Mouse (Mus musculus) frontal cortex, postnatal 36 days (tissue): Measurements from ENCODE around the gene Nckap1l.

Experiments used
- DNase-seq, 2 experiments: peaks; one replicate each; pipeline ENCODE4 v3.0.0; 2022; ENCODE audit warnings: low spot score in 2 of 2

Gene Nckap1l

DNA sequence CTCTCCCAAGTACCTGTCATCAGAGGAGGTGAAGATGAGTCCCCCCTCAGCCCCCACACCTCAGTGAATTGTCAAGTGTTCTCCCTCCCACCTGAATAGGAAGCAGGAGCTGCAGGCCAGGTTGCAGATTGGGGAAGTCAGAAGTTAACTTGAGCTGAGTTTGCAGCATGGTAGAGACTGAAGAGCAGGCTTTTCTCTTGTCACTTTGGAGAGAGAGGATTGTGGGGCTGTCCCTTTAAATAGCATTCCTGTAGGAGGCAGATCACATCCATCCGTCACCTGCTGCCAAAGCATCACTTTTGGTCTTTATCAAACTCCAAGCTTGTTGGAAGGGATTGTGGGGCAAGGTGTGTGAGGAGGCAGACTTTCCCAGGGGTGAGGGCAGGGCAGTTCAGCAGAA, 47.1 kb downstream of the Nckap1l start:
- no peak for DNase-seq

DNA sequence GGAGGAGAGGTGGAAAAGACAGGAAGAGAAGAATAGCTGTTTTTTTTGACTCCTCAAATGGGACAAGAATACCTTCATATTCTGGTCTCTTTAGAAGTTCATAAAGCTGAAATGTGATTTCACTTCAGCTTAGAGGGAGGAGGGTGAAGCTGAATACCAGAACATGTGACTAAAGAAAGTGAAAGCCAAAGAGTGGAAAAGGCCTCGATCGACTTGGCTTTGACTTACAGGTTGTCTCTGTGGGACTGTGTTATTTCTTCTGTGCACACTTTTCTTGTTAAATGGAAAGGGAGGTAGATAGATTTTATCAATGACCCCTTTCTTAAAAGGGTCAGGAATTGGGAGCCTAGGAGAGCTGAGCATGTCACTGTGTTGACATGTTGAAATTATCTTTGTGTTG, 47.6 kb downstream of the Nckap1l start:
- DNase-seq = no peak

DNA sequence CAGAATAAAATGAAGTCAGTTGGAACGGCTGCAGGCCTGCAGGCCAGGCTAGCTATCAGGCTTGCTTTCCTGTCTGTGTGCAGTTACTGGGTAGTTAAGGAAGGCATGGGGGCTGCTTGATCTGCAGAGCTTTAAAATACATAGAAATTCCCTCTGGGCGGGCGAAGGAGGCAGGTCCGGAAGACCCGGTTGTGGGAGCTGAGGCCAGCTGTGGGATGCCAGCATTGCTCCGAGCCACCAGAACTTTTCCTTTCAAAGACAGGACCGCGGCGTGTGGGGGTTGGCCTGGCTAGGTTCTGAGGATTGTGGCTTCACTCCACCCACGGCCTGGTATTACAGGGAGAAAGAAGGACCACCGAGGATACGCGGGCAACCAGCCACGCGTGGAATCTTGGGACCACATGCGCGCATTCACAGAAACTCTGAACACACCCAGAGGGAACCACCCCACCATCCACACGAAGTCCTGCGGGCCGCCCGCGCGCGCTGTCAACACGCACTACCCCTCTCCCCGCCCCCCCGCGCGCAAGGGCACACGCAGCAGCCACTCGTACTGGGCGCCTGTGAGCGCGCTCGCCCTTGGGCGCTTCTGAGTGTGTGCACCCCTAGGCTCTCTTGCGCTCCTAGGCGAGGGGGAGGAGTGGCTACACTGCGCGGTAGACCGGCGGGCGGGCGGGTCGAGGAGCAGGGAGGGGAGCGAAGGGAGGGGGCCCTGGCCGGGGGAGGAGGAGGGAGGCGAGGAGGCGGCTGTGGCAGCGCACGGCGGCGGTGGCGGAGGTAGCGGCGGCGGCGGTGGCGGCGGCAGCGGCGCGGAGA, 49.0 kb downstream of the Nckap1l start, which contains the start of gene Pde1b:
Gene Pde1b (plus strand): TSS at position 600 of the 816 bp plus-strand sequence.
- peak in 1 of 2 experiments; percentile 53 for DNase-seq

DNA sequence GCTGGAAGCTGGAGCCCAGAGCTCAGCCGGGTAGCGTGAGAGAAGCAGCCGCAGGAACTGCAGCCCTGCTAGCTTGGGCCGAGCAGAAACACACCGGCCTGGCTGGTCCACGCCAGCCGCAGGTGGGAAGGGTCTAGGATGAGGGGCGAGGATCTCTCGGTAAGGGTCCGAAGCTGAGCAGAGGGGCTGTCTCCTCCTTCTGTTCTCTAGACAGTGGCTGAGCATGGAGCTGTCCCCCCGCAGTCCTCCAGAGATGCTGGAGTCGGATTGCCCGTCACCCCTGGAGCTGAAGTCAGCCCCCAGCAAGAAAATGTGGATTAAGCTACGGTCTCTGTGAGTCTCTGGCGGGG, 49.6 kb downstream of the Nckap1l start:
- peak in 1 of 2 experiments; percentile 45 for DNase-seq

DNA sequence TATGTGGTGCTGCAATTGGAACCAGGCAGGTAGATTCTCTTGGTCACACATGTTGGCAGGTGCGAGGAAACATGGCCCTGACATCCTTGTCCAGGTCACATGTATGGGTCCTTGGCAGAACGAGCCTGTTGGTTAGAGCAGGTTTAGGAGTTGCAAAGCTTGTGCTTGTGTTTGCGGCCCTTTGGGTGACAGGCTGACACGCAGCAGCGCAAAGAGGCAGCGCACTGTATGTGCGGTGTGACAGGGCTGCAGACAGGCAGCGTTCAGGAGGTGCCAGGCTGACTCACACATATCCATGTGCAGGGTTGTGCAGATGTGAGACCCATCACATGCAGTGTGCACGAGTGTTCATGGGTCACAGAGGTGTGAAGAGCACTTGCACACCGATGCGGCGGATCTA, 50.1 kb downstream of the Nckap1l start:
- DNase-seq = peak in 1 of 2 experiments; percentile 49

DNA sequence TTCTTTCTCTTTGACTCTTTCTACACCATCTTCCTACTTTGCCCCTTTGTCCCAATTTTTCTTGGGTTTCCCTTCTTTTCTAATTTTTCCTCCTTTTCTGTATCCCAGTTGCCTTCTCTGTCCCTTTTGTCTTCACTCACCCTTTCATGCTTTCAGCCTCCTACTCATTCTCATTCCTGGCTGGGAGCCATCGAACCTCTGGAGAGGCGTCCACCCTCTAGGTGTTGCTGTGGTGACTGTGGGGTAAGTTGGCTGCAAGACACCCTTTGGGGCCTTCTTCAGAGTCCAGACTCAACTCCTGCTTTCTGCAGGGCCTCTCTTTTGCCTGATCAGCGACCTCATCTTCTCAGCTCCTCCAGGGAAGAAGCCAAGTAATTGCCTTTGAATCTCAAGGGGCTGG, 55.7 kb downstream of the Nckap1l start:
- DNase-seq = no peak

DNA sequence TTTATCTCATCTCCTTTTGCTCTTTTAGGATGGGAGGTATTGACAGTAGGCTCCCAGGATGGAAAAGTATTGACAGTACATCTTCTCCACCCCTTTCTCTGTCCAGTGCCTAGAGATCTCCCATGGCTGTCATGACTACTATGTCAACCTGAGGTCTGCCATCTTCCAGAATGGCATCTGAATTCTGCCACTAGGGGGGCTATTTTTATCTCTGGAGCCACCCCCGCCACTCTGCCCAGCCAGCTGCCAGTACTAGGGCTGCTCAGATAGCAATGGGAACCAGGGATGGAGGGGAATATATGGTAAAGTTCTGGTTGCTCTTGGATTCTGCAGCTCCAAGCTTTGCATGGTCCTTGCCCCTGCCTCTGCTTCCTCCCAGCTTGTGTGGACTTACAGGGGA, 58.1 kb downstream of the Nckap1l start:
- peak in 1 of 2 experiments; percentile 73 for DNase-seq

DNA sequence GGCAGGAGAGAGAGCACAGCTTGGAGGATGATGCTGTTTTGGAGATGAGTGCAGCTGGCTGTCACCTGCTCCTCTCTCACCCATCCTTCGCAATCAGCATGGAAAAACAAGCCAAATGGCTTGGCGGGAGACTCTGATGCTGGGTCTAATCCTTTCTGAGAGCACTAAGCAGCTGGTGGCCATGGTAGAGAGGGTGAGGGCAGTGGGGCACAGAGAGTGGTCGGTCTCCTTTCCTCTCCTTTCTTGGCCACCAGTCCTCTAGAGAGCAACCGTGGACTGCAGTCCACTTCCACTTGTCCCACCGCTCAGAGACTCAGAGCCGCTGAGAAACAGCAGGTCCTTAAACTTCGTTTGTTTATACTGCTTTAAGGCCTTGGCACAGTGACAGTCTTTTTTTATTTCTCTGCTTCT, 60.0 kb downstream of the Nckap1l start:
- DNase-seq = no peak

DNA sequence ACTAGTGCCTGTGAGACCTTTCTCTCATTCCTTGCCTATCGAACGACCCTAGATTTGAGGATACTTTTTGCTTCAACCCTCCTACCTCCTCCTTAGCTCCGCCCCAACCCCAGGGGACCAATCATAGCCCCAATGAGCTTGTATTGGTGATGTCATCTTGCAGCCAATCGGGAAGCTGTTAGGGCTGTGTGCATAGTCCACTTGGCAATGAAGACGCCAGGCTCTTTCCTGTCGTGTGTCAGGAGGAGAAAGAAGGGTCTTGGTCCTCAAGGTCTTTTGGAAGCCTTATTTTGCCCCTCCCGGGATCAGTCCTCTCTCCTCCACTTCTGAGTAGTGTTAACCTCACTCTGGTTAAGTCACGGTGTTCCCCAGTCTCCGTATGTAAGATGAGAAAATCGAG, 60.5 kb downstream of the Nckap1l start:
- peak; percentile 58 to 74 for DNase-seq

DNA sequence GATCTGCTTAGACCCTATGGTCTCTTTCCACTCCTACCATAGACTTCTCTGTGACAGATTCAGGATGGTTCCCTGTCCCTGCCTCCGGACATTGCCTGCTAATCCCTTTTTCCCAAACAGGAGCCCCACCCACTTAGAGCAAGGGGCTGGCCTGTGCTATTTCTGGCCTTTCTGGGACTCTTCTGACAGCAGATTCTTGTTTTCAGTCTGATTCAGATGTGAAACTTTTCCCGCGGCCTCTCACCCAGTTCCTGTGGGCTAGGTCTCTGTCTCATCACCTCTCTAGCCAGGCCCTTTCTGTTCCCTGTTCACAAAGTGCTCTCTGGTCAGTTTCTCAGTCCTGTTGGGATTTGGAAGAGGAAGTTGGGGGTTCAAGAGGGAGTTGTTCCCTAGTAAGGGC, 61.3 kb downstream of the Nckap1l start:
- DNase-seq = no peak

DNA sequence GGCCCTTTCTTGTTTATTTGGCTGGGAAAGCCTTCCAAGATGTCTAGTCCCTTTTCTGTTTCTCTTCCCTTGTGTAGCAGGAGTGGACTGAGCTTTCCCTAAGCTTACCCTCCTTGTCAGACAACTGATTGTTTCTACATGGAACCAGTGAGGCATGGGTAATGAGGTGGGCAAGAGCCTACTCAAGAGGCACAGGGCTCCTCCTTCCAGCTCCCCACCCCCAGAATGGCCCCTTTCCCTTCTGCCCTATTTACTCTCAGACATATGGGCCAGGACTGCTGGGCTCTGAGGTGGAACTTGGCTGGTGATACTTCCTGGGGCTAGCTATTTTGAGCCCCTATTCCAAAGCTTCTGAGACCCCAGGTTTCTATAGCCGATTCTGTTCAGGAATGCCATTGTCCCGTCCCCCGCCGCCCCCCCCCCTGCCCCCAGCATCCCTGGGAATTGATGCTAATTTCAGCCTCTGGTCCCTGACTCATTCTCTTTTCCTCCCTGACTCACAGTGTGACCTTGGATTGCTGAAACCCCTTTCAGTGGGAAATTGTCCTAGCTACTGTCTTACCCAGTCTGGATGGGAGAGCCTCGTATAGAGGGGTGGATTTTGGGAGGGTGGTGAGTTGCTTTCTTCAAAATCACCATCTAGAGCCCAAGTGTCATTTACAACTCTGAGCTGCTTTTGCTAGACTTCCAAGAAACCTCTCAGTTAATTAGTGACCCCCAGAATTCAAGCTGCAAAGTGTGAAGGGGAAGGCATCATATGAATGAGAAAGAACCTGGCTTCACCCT, 65.2 kb downstream of the Nckap1l start:
- no peak for DNase-seq

DNA sequence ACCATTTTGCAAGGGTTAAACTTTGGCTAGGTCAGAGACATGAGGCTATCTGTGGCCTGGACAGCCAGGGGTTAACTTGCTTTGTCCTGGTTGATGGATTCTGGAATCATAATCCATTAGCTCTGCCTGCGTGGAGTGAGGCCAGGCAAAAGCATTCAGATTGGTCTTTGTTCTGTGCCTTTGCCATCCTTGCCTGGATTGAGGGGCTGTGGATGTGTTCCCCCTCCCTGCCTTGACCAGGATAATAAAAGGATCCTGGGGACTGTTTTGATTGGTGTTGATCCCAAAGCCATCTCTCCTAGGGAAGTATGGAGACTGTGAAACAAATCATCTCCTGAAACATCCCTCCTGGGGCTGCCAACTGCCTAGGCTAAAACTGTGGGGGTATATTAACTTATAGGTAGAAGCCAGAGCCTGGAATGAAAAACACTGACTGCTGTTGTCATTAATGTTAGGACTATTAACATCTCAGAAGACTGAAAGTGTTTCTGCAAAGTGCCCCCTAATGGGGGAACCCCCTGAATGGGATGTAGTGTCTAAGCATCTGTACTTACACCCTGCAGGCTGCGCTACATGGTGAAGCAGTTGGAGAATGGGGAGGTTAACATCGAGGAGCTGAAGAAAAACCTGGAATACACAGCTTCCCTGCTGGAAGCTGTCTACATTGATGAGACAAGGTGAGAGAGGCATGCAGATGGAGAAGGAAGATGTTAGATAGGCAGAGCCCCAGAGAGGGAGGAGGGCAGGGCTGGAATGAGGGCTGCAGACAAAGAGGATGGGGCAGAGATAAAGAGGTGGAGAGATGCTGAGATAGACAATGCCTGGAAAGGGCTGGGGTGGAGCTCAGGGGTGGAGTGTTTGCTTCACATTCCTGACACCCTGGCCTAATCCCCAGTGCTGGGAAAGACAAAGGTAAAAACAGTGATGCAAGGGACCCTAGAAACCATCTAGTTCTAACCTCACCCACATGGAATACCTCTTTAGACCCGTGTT, 66.1 kb downstream of the Nckap1l start:
- no peak for DNase-seq

DNA sequence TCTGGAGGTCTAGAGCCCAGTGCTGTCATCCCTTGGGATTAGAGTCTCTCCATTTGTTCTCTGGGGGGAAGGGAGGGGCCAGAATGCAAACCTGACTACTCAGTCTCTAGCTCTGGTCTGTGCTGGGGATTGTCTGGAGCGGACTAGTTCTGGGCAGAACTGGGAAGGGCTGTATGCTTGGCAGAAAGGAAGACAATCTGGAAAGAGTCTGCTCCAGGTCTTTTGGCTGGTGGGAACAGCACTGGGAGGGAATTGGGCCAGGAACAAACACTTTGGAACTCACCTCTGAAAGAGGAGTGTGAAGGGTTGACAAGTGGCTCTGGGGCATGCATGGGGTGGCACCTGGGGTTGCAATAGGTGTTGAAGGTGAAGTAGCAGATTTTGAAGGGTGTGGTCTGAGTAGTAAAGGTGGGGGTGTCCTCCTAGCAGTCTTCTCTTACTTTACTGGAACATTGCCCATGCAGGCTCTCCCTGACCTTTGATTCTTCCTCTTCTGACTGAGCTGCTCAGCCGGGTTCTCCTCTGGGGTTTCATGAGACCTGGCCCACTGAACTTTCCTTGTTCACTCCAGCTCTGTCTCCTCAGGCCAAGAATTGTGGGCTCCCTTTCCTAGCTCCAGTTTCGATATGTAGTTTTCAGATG, 69.0 kb downstream of the Nckap1l start:
- DNase-seq = no peak

DNA sequence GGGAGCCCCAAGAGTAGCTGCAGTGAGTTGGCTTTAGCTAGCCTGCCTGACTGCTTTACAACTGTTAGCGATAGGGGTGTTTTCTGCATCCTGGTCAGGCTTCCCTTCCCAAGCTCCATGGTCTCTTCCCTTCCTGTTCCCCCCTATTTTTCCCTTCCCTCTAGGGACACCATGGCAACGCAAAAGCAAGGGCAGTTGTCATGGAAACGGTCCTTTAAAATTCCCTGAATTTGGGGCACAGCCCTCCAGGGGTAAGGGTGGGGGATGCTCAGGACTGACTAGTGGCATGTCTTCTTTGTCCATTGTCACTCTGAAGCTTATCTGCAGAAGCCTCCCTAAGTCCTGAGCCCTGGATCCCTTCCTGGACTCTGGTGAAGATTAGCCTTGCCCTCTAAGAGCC, 69.6 kb downstream of the Nckap1l start:
- no peak for DNase-seq

DNA sequence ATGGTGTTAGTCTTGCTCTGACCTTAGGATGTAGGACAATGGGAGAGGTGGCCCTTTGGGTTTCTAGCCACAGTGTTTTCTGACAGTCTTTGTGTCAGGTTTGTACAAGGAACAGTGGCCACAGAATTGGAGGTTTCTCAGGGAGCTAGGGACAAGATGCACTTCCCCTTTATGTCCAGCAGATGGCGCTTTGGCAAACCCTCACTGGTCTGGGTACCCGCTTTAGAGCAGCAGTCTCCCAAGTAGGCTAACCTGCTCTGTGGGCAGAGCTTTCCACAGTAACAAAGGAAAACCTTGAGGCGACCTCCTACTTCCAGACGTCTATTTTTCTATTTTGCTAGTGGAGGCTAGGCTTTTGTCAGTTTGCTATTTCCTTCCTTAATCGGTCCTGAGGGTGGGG, 76.8 kb downstream of the Nckap1l start:
- DNase-seq = peak; percentile 61 to 84

DNA sequence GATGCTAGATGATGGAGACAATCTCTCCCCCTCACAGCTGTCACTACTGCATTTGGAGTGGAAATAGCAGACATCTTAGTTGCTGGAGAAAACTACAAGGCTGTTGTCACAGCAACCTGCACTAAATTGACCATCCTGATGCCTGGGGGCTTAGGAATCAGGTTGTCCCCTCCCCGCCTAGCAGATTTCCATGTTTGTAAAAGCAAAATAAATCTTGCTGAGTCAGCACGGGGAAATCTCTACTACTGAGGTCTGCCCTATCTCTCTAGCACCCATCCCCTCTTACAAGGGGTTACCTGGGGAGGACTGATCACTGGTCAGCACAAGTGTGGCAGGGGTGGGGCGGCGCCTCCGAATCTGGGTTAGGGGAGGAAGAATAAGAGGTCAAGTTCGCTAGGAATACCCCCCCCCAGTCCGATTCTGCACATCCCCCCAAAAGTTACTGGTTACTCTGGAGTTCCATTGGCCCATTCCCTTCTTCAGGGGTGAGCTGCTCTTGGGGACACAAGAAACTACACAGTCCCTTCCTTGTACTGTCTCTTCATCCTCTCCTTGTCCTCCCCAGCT, 80.5 kb downstream of the Nckap1l start:
- DNase-seq = no peak

DNA sequence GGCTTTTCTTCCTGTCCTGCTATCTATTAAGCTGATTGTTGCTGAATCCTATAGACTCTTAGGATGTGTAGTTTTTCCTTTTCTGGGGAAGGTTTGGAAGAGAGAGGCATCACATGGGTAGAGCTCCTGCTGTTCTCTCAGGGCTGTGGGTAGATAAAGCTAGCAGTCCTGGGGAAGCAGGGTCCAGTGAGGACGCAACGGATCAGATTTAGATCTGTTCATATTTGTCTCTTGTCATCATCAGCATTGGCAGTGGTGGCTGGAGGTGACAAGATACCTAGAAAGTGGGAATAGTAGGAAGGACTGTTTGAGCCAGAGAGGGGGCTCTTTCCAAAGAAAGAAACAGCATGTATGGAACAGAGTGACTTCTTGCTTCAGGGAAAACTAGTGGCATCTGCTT, 81.4 kb downstream of the Nckap1l start:
- DNase-seq = no peak

DNA sequence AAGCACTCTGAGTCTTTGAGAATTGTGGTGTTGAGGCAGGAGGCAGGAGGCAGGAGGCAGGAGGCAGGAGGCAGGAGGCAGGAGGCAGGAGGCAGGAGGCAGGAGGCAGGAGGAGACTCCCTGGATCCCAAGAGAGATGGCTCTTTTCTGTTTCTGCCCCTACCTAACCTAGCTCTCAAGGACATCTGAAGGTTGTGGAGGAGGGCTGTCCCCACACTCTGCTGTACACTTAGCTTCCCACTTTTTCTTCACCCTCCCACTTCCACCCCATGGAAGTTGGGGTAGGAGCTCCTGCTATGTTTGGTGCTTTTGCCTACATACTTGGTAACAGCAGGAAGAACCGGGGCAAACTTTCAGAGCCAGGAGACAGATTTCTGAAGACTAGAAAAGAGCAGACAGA, 82.2 kb downstream of the Nckap1l start:
- DNase-seq = no peak

DNA sequence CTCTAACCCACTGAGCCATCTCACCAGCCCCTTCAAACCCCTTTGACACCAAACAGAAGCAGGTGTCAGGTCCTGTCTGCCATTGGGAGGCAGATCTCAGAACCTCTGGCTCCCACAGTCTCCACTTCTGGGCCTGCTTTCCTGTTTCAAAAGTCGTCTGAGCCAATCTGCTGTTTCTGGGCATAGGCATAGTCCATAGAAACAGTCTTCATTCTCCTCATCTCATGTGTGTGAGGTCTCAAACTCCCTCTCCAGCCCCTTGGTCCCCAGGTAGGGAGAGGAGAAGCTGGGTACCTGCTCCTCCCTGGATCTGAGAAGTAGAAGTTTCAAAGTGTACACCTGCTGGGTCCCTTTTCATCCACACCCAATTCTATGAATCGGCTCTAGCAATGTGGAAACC, 82.9 kb downstream of the Nckap1l start:
- no peak for DNase-seq

DNA sequence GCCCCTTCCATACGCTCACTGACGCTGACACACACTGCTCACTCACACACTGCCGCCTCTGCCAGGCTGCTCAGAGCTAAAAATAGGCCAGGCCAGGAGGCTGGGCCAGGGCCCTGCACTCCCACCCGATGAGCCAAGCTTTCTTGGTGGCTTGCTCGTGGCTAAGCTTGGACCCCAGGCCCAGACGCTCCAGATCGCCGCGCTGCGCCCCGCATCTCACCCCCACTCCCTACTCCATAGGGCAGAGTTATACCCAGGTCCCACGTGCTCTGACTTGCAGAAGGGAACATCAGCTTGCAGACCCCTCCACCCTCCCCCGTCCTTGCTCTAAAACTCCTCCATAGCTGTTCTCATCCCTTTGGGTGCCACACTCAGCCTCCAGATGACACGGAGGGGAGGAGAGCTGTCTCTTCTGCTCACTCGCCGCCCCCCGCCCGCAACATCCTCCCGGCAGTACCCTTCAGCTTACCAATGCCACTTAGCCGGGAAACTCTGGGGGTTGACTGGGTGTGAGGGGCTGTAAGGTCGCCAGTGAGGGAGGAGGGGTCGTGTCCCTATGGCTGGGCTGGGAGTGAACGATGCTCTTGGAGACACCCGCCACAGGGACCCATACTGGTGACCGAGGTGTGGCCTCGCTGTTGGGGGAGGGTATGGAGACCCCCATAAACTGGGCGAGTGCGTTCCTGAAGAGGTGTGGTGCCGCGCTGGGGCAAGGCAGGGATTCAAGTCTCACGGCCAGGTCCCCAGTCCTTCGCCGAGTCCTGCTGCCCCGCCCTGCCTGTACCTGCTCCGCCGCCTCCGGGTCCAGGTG, 83.6 kb downstream of the Nckap1l start:
- peak; percentile 70 to 75 for DNase-seq
